In genomic region chr4:131904478-131904877, GRCm38 (mm10) we compare ENCODE assay signal across 8 mouse cellular contexts. TPM values are rescaled to one million over a fixed set of nuclear protein-coding genes. Genes with fewer than 3 reads are reported as not detected.
DNase-seq lines count a peak whose midpoint lies in the region; ATAC-seq and TF ChIP-seq lines count a peak whose summit lies in the region.

No protein-coding gene starts in this region.

- H3K27me3 ChIP-seq in heart, embryonic 16.5 days (ENCODE audit: control insufficient read depth, insufficient read depth, low read length) = no peaks in the 10 kb centered on the region
- H3K27me3 ChIP-seq in MEL (ENCODE audit: control insufficient read depth in 1 of 2, insufficient read depth in 2 of 2, low read length in 2 of 2) = no peaks in the 10 kb centered on the region
- H3K27me3 ChIP-seq in forebrain, postnatal 0 days (ENCODE audit: insufficient read depth, low read length) = no peaks in the 10 kb centered on the region
- H3K27me3 ChIP-seq in lung, postnatal 0 days (replicated peaks; ENCODE audit: insufficient read depth, low read length) = no peaks in the 10 kb centered on the region

- TF ChIP-seq POLR2A in MEL (IDR thresholded peaks at IDR 0.05; ENCODE audit: control insufficient read depth in 1 of 2, insufficient read depth in 1 of 2, low read depth in 1 of 2, low read length in 2 of 2, poor library complexity in 1 of 2) = no peak

- no peak overlapping the region for H3K4me2 ChIP-seq in heart, embryonic 16.5 days (ENCODE audit: low read depth, low read length)
- no peak overlapping the region for H3K4me2 ChIP-seq in forebrain, postnatal 0 days (ENCODE audit: low read depth)
- no peak overlapping the region for H3K4me2 ChIP-seq in lung, postnatal 0 days (replicated peaks; ENCODE audit: low read depth, low read length)

- DNase-seq in heart, adult 11 months = no peak
- DNase-seq in 3T3-L1 (ENCODE audit: low read depth, low spot score) (peak; percentile 47), MEL (ENCODE audit: low read depth, low spot score) (peak; percentile 68)
- peak; percentile 58 for DNase-seq in forebrain, postnatal 0 days
- peak; percentile 68 for DNase-seq in lung, postnatal 0 days (ENCODE audit: low spot score)
- peak; percentile 77 for DNase-seq in testis, postnatal 10 days (ENCODE audit: low spot score)
- DNase-seq in Muller cell, postnatal 12 days (ENCODE audit: inconsistent ontology term) = no peak

- WGBS in heart, embryonic 16.5 days = 62% methylated on average over 8 of the region's 8 CpGs
- 47% methylated on average over 8 of the region's 8 CpGs for WGBS in forebrain, postnatal 0 days
- 57% methylated on average over 8 of the region's 8 CpGs for WGBS in lung, postnatal 0 days

- no peak overlapping the region for H3K27ac ChIP-seq in heart, embryonic 16.5 days (ENCODE audit: low read length)
- H3K27ac ChIP-seq in MEL (ENCODE audit: control insufficient read depth, low read depth, low read length) = no peak overlapping the region
- H3K27ac ChIP-seq in forebrain, postnatal 0 days (ENCODE audit: low read depth, low read length) = no peak overlapping the region
- no peak overlapping the region for H3K27ac ChIP-seq in lung, postnatal 0 days (ENCODE audit: low read length)

- H3K4me1 ChIP-seq in heart, embryonic 16.5 days (ENCODE audit: control insufficient read depth, insufficient read depth, low read length) = no peaks in the 10 kb centered on the region; the same call in 1 of the 2 replicates
- H3K4me1 ChIP-seq in MEL (ENCODE audit: control insufficient read depth in 1 of 2, insufficient read depth in 2 of 2, low read length in 2 of 2) = no peaks in the 10 kb centered on the region
- H3K4me1 ChIP-seq in forebrain, postnatal 0 days (ENCODE audit: insufficient read depth) = no peaks in the 10 kb centered on the region
- no peaks in the 10 kb centered on the region for H3K4me1 ChIP-seq in lung, postnatal 0 days (ENCODE audit: insufficient read depth, low read depth, low read length)

- peaks cover 34% of the 10 kb centered on the region for H3K36me3 ChIP-seq in heart, embryonic 16.5 days (ENCODE audit: control insufficient read depth, insufficient read depth)
- H3K36me3 ChIP-seq in MEL (ENCODE audit: control insufficient read depth in 1 of 2, insufficient read depth in 2 of 2, low read length in 2 of 2) = peaks cover 0 to 2% of the 10 kb centered on the region in 2 experiments; a peak in 2 of 4 replicates
- H3K36me3 ChIP-seq in forebrain, postnatal 0 days (ENCODE audit: insufficient read depth) = peaks cover 34% of the 10 kb centered on the region
- H3K36me3 ChIP-seq in lung, postnatal 0 days (ENCODE audit: insufficient read depth, low read length) = peaks cover 26% of the 10 kb centered on the region; the same call in 1 of the 2 replicates

- H3K79me2 ChIP-seq in MEL (ENCODE audit: control insufficient read depth, insufficient read depth, low read length, poor library complexity) = no peaks in the 10 kb centered on the region

- TF ChIP-seq EP300 in MEL (IDR thresholded peaks at IDR 0.05; ENCODE audit: low read depth in 1 of 2, low read length in 2 of 2) = no peak
- TF ChIP-seq EP300 in lung, postnatal 0 days (IDR thresholded peaks at IDR 0.05) = no peak

- no peak overlapping the region for H3K9ac ChIP-seq in heart, embryonic 16.5 days (ENCODE audit: low read length)
- H3K9ac ChIP-seq in MEL (ENCODE audit: control insufficient read depth, low read depth, low read length, poor library complexity, severe bottlenecking) = no peak overlapping the region
- no peak overlapping the region for H3K9ac ChIP-seq in forebrain, postnatal 0 days
- H3K9ac ChIP-seq in lung, postnatal 0 days (replicated peaks; ENCODE audit: low read depth) = no peak overlapping the region

- peaks cover 5% of the 10 kb centered on the region for H3K9me3 ChIP-seq in heart, embryonic 16.5 days (replicated peaks; ENCODE audit: control insufficient read depth, low read length)
- H3K9me3 ChIP-seq in MEL (replicated peaks; ENCODE audit: insufficient read depth, low read length) = no peaks in the 10 kb centered on the region
- no peaks in the 10 kb centered on the region for H3K9me3 ChIP-seq in forebrain, postnatal 0 days (ENCODE audit: low read length)
- H3K9me3 ChIP-seq in lung, postnatal 0 days (ENCODE audit: low read length) = no peaks in the 10 kb centered on the region

- peak; percentile 26; the same call in 1 of the 2 replicates for ATAC-seq in heart, embryonic 16.5 days (replicated peaks; ENCODE audit: extremely low read depth, insufficient read depth, low FRiP score)
- ATAC-seq in forebrain, postnatal 0 days = peak; percentile 75
- peak; percentile 47; the same call in 1 of the 2 replicates for ATAC-seq in lung, postnatal 0 days

- TF ChIP-seq CTCF in MEL (IDR thresholded peaks at IDR 0.05 in 2 of 3, conservative IDR thresholded peaks at IDR 0.05 in 1 of 3; ENCODE audit: control insufficient read depth in 1 of 3, insufficient read depth in 1 of 3, low read depth in 2 of 3, low read length in 3 of 3, poor library complexity in 1 of 3, severe bottlenecking in 1 of 3) = peak; percentile 66 to 76 (median 72)
- TF ChIP-seq CTCF in forebrain, postnatal 0 days (IDR thresholded peaks at IDR 0.05; ENCODE audit: low read depth) = peak; percentile 76
- TF ChIP-seq CTCF in lung, postnatal 0 days (IDR thresholded peaks at IDR 0.05) = peak; percentile 79

- H3K4me3 ChIP-seq in heart, embryonic 16.5 days (ENCODE audit: low read length) = no peak overlapping the region
- no peak overlapping the region for H3K4me3 ChIP-seq in MEL (ENCODE audit: control insufficient read depth in 1 of 2, insufficient read depth in 1 of 2, low read depth in 2 of 2, low read length in 2 of 2)
- no peak overlapping the region for H3K4me3 ChIP-seq in forebrain, postnatal 0 days (ENCODE audit: low read depth, low read length)
- no peak overlapping the region for H3K4me3 ChIP-seq in lung, postnatal 0 days (ENCODE audit: low read depth, low read length)

- peak; percentile 53 for TF ChIP-seq RAD21 in MEL (IDR thresholded peaks at IDR 0.05; ENCODE audit: low read depth, low read length)

TF ChIP-seq in MEL, 35 proteins besides CTCF, POLR2A, EP300 and RAD21:
- peak; percentile 49; the same call in 1 of the 2 replicates for TF ChIP-seq MAX (IDR thresholded peaks at IDR 0.05; ENCODE audit: low read length)
- 0 out of 4 replicates have a peak, but pooled peaks of 1 of the 2 experiments have one; percentile 25 for TF ChIP-seq USF2 (IDR thresholded peaks at IDR 0.05; ENCODE audit: borderline replicate concordance in 1 of 2, insufficient read depth in 1 of 2, low read depth in 1 of 2, low read length in 2 of 2)
- no peak; the same call in 1 of the 2 replicates for TF ChIP-seq SIN3A (IDR thresholded peaks at IDR 0.05; ENCODE audit: low read length)
- TF ChIP-seq ZC3H11A (IDR thresholded peaks at IDR 0.05; ENCODE audit: low read depth, low read length) = peak; percentile 47
- TF ChIP-seq USF1 (IDR thresholded peaks at IDR 0.05; ENCODE audit: low read depth, low read length) = peak; percentile 73
- TF ChIP-seq MYC (IDR thresholded peaks at IDR 0.05; ENCODE audit: low read depth, low read length) = 0 out of 2 replicates have a peak, but pooled peaks have one; percentile 45
- TF ChIP-seq MXI1 (IDR thresholded peaks at IDR 0.05; ENCODE audit: low read depth, low read length) = no peak
- TF ChIP-seq SMC3 (IDR thresholded peaks at IDR 0.05; ENCODE audit: low read depth, low read length) = peak; percentile 86

RNA-seq across cellular contexts. Expression of gene Tmem200b, which starts 17.1 kb away (rescaled TPM):
- polyA plus RNA-seq in heart, embryonic 16.5 days (2015; fragmentation: Nextera tagmentation; extraction: Ambion mirVana) = 0.30 and 0.56 TPM in 2 replicates
- total RNA-seq in MEL (2012; rRNA removed) = not detected in 2 replicates
- not detected for polyA plus RNA-seq in MEL (2012; ENCODE audit: insufficient read depth in 1 of 2, insufficient read length in 2 of 2, low read depth in 1 of 2, low replicate concordance in 2 of 2, missing spikeins in 1 of 2)
- total RNA-seq in forebrain, postnatal 0 days (2014; rRNA removed) = 2.5 and 2.7 TPM in 2 replicates
- polyA plus RNA-seq in forebrain, postnatal 0 days (2015; fragmentation: Nextera tagmentation; extraction: Ambion mirVana) = 0.26 and 0.33 TPM in 2 replicates
- polyA plus RNA-seq in lung, postnatal 0 days (2015; fragmentation: Nextera tagmentation; extraction: Ambion mirVana) = 1.3 and 1.8 TPM in 2 replicates

RNA-seq across cellular contexts. Expression of gene Srsf4, which starts 31.1 kb away (rescaled TPM):
- 74.4 and 76.8 TPM in 2 replicates for polyA plus RNA-seq in heart, embryonic 16.5 days (2015; fragmentation: Nextera tagmentation; extraction: Ambion mirVana)
- total RNA-seq in MEL (2012; rRNA removed) = 53.7 and 60.2 TPM in 2 replicates
- 100 to 1,000 TPM in 1 of 2 experiments, not detected in 1; 163 TPM for polyA plus RNA-seq in MEL (2012; ENCODE audit: insufficient read depth in 1 of 2, insufficient read length in 2 of 2, low read depth in 1 of 2, low replicate concordance in 2 of 2, missing spikeins in 1 of 2)
- total RNA-seq in forebrain, postnatal 0 days (2014; rRNA removed) = 28.2 and 49.4 TPM in 2 replicates
- polyA plus RNA-seq in forebrain, postnatal 0 days (2015; fragmentation: Nextera tagmentation; extraction: Ambion mirVana) = 81.3 and 99.7 TPM in 2 replicates
- polyA plus RNA-seq in lung, postnatal 0 days (2015; fragmentation: Nextera tagmentation; extraction: Ambion mirVana) = 62.6 TPM in 2 replicates

Comparison
In these comparisons a context has a peak if more than half of its experiments do, and no peak if none do; other contexts are left out.
1. DNase-seq: peak in 3T3-L1 (single experiment), MEL (single experiment), forebrain, postnatal 0 days (single experiment), lung, postnatal 0 days (single experiment) and testis, postnatal 10 days (single experiment); none in heart, adult 11 months (single experiment) and Muller cell, postnatal 12 days (single experiment).
2. Peak in every context shown above with its lines, with median percentiles within 50 percentile points of each other: ATAC-seq and CTCF ChIP-seq.